Mouse (Mus musculus): Measurements from ENCODE around the gene Gpc6. TPM values are rescaled to one million over a fixed set of nuclear protein-coding genes. Genes with fewer than 3 reads are reported as not detected.

Gpc6 gene
- total RNA-seq, 4 experiments from 2014 or later: 10.0 to 12.9 (median 10.9) TPM

GRCm38 (mm10) chr14:117230476-117230875, 305.4 kb downstream of the Gpc6 start:
- DNase-seq (ENCODE audit: low spot score in 2 of 2): no peak

GRCm38 (mm10) chr14:117238226-117238625, 313.1 kb downstream of the Gpc6 start:
- DNase-seq (ENCODE audit: low spot score in 2 of 2): no peak

GRCm38 (mm10) chr14:117239694-117240427, 314.7 kb downstream of the Gpc6 start:
- no peak for DNase-seq (ENCODE audit: low spot score in 2 of 2)

GRCm38 (mm10) chr14:117245631-117246030, 320.5 kb downstream of the Gpc6 start:
- no peak for DNase-seq (ENCODE audit: low spot score in 2 of 2)

GRCm38 (mm10) chr14:117256192-117256591, 331.1 kb downstream of the Gpc6 start:
- no peak for DNase-seq (ENCODE audit: low spot score in 2 of 2)

GRCm38 (mm10) chr14:117265653-117266052, 340.5 kb downstream of the Gpc6 start:
- DNase-seq (ENCODE audit: low spot score in 2 of 2): no peak

GRCm38 (mm10) chr14:117267823-117268601, 342.9 kb downstream of the Gpc6 start:
- no peak for DNase-seq (ENCODE audit: low spot score in 2 of 2)

GRCm38 (mm10) chr14:117283631-117284030, 358.5 kb downstream of the Gpc6 start:
- DNase-seq (ENCODE audit: low spot score in 2 of 2): no peak

GRCm38 (mm10) chr14:117293746-117294145, 368.6 kb downstream of the Gpc6 start:
- DNase-seq (ENCODE audit: low spot score in 2 of 2): no peak

GRCm38 (mm10) chr14:117296207-117296838, 371.2 kb downstream of the Gpc6 start:
- no peak for DNase-seq (ENCODE audit: low spot score in 2 of 2)

GRCm38 (mm10) chr14:117301019-117301418, 375.9 kb downstream of the Gpc6 start:
- no peak for DNase-seq (ENCODE audit: low spot score in 2 of 2)

GRCm38 (mm10) chr14:117303901-117304722, 379.0 kb downstream of the Gpc6 start:
- no peak for DNase-seq (ENCODE audit: low spot score in 2 of 2)

- DNase-seq (ENCODE audit: low spot score in 2 of 2): no peak
These were observed 379.6 kb downstream of the Gpc6 start for GRCm38 (mm10) chr14:117304723-117305010.

GRCm38 (mm10) chr14:117309997-117310520, 384.9 kb downstream of the Gpc6 start:
- no peak for DNase-seq (ENCODE audit: low spot score in 2 of 2)

GRCm38 (mm10) chr14:117324214-117324613, 399.1 kb downstream of the Gpc6 start:
- no peak for DNase-seq (ENCODE audit: low spot score in 2 of 2)

- DNase-seq (ENCODE audit: low spot score in 2 of 2): no peak
These were observed 407.1 kb downstream of the Gpc6 start for GRCm38 (mm10) chr14:117332256-117332655.

GRCm38 (mm10) chr14:117337271-117337670, 412.2 kb downstream of the Gpc6 start:
- DNase-seq (ENCODE audit: low spot score in 2 of 2): no peak

GRCm38 (mm10) chr14:117340549-117340948, 415.4 kb downstream of the Gpc6 start:
- DNase-seq (ENCODE audit: low spot score in 2 of 2): no peak

GRCm38 (mm10) chr14:117344505-117344904, 419.4 kb downstream of the Gpc6 start:
- no peak for DNase-seq (ENCODE audit: low spot score in 2 of 2)

GRCm38 (mm10) chr14:117346372-117346885, 421.3 kb downstream of the Gpc6 start:
- no peak for DNase-seq (ENCODE audit: low spot score in 2 of 2)

- DNase-seq (ENCODE audit: low spot score in 2 of 2): no peak
These were observed 426.2 kb downstream of the Gpc6 start for GRCm38 (mm10) chr14:117351296-117351695.

All from layer of hippocampus, adult 8-10 months (tissue).